Mouse (Mus musculus) MEL (cell line): Measurements from ENCODE around the gene Zfp687.
A peak's percentile ranks its signal among the peaks of the same experiment; 100 is the strongest.

Experiments
- CHD1 ChIP-seq: IDR thresholded peaks from 2 replicates; pipeline ENCODE4 v1.6.1; 2012; ENCODE audit warnings: low read depth, mild to moderate bottlenecking, inconsistent platforms, low read length, improper control_type of control experiment
- CHD2 ChIP-seq: IDR thresholded peaks from 2 replicates; pipeline ENCODE4 v1.6.1; 2011; ENCODE audit warnings: low read length, improper control_type of control experiment
- CTCF ChIP-seq, 3 experiments: IDR thresholded peaks in 2 of 3; conservative IDR thresholded peaks in 1 of 3; 2 replicates each; pipeline ENCODE4 v1.5.1; 2011 to 2012; ENCODE audit warnings: low read length in 3 of 3, low read depth in 2 of 3, mild to moderate bottlenecking in 2 of 3, improper control_type of control experiment in 1 of 3, inconsistent platforms in 1 of 3, mixed read lengths in 1 of 3, moderate library complexity in 1 of 3; ENCODE audit not compliant: control insufficient read depth in 1 of 3, insufficient read depth in 1 of 3, poor library complexity in 1 of 3, severe bottlenecking in 1 of 3
- MXI1 ChIP-seq: IDR thresholded peaks from 2 replicates; pipeline ENCODE4 v1.6.1; 2011; ENCODE audit warnings: mild to moderate bottlenecking, low read depth, low read length, improper control_type of control experiment
- NRF1 ChIP-seq: IDR thresholded peaks from 2 replicates; pipeline ENCODE4 v1.6.1; 2014; ENCODE audit warnings: low read depth, mild to moderate bottlenecking, inconsistent platforms, low read length, improper control_type of control experiment, moderate library complexity; ENCODE audit not compliant: poor library complexity, insufficient read depth, severe bottlenecking
- POLR2AphosphoS2 ChIP-seq: IDR thresholded peaks from 2 replicates; pipeline ENCODE4 v1.6.1; 2011; ENCODE audit warnings: low read length, improper control_type of control experiment
- SMC3 ChIP-seq: IDR thresholded peaks from 2 replicates; pipeline ENCODE4 v1.6.1; 2011; ENCODE audit warnings: low read depth, low read length, improper control_type of control experiment
- TAL1 ChIP-seq: IDR thresholded peaks from 2 replicates; pipeline ENCODE4 v1.6.1; 2012; ENCODE audit warnings: mild to moderate bottlenecking, inconsistent platforms, low read length, moderate library complexity, mixed read lengths
- TBP ChIP-seq: IDR thresholded peaks from 2 replicates; pipeline ENCODE4 v1.8.0; 2011; ENCODE audit warnings: low read depth, low read length, improper control_type of control experiment
- ZC3H11A ChIP-seq: IDR thresholded peaks from 2 replicates; pipeline ENCODE4 v1.6.1; 2012; ENCODE audit warnings: low read depth, mild to moderate bottlenecking, inconsistent platforms, low read length, improper control_type of control experiment
- ZMIZ1 ChIP-seq: IDR thresholded peaks from 2 replicates; pipeline ENCODE4 v1.6.1; 2012; ENCODE audit warnings: low read depth, mild to moderate bottlenecking, inconsistent platforms, low read length, improper control_type of control experiment, moderate library complexity

- TF ChIP-seq CTCF (IDR thresholded peaks at IDR 0.05 in 2 of 3, conservative IDR thresholded peaks at IDR 0.05 in 1 of 3; ENCODE audit: control insufficient read depth in 1 of 3, insufficient read depth in 1 of 3, low read depth in 2 of 3, low read length in 3 of 3, poor library complexity in 1 of 3, severe bottlenecking in 1 of 3) (no peak), SMC3 (no peak; the same call in 1 of the 2 replicates), TBP (peak; percentile 89), NRF1 (no peak), ZC3H11A (no peak), POLR2AphosphoS2 (no peak), TAL1 (peak; percentile 64), CHD2 (no peak), CHD1 (no peak), ZMIZ1 (no peak), MXI1 (peak; percentile 77)
Measured at GRCm38 (mm10) chr3:94987578-94987977, 27.7 kb downstream of the Zfp687 start.
